Mouse (Mus musculus): ENCODE data around the gene Eif3l. TPM values are rescaled to one million over a fixed set of nuclear protein-coding genes. Genes with fewer than 3 reads are reported as not detected.

Eif3l gene
- total and polyA plus RNA-seq, 3 experiments, result 301 to 442 (median 394) TPM

- Histone ChIP-seq H3K36me3 (ENCODE audit: control insufficient read depth in 1 of 2, insufficient read depth in 2 of 2, low read length in 2 of 2) (peaks cover 0 to 3% of the 10 kb centered on the region in 2 experiments; a peak in 1 of 4 replicates), H3K9me3 (replicated peaks; ENCODE audit: insufficient read depth, low read length) (no peaks in the 10 kb centered on the region), H3K9ac (ENCODE audit: control insufficient read depth, low read depth, low read length, poor library complexity, severe bottlenecking) (no peak overlapping the region), H3K27ac (ENCODE audit: control insufficient read depth, low read depth, low read length) (no peak overlapping the region), H3K4me1 (ENCODE audit: control insufficient read depth in 1 of 2, insufficient read depth in 2 of 2, low read length in 2 of 2) (no peaks in the 10 kb centered on the region), H3K79me2 (ENCODE audit: control insufficient read depth, insufficient read depth, low read length, poor library complexity) (no peaks in the 10 kb centered on the region), H3K27me3 (ENCODE audit: control insufficient read depth in 1 of 2, insufficient read depth in 2 of 2, low read length in 2 of 2) (no peaks in the 10 kb centered on the region), H3K4me3 (ENCODE audit: control insufficient read depth in 1 of 2, insufficient read depth in 1 of 2, low read depth in 2 of 2, low read length in 2 of 2) (no peak overlapping the region)
- TF ChIP-seq TCF12 (IDR thresholded peaks at IDR 0.05; ENCODE audit: low read depth, low read length), result no peak
- no peak for TF ChIP-seq GABPA (IDR thresholded peaks at IDR 0.05; ENCODE audit: low read depth, low read length)
- TF ChIP-seq MYC (IDR thresholded peaks at IDR 0.05; ENCODE audit: low read depth, low read length), result no peak
- TF ChIP-seq UBTF (IDR thresholded peaks at IDR 0.05; ENCODE audit: borderline replicate concordance, insufficient read depth, low read depth, low read length), result no peak
- no peak for TF ChIP-seq MAFK (IDR thresholded peaks at IDR 0.05; ENCODE audit: borderline replicate concordance, low read depth, low read length)
- no peak for DNase-seq (ENCODE audit: low read depth, low spot score)
These were observed 49.4 kb downstream of the Eif3l start for GRCm38 (mm10) chr15:79124331-79124875.

- Histone ChIP-seq H3K27ac (ENCODE audit: control insufficient read depth, low read depth, low read length) (no peak overlapping the region), H3K9ac (ENCODE audit: control insufficient read depth, low read depth, low read length, poor library complexity, severe bottlenecking) (no peak overlapping the region), H3K27me3 (ENCODE audit: control insufficient read depth in 1 of 2, insufficient read depth in 2 of 2, low read length in 2 of 2) (no peaks in the 10 kb centered on the region), H3K9me3 (replicated peaks; ENCODE audit: insufficient read depth, low read length) (no peaks in the 10 kb centered on the region), H3K4me3 (ENCODE audit: control insufficient read depth in 1 of 2, insufficient read depth in 1 of 2, low read depth in 2 of 2, low read length in 2 of 2) (no peak overlapping the region), H3K79me2 (ENCODE audit: control insufficient read depth, insufficient read depth, low read length, poor library complexity) (no peaks in the 10 kb centered on the region), H3K4me1 (ENCODE audit: control insufficient read depth in 1 of 2, insufficient read depth in 2 of 2, low read length in 2 of 2) (no peaks in the 10 kb centered on the region), H3K36me3 (ENCODE audit: control insufficient read depth in 1 of 2, insufficient read depth in 2 of 2, low read length in 2 of 2) (peaks cover 0 to 3% of the 10 kb centered on the region in 2 experiments; a peak in 1 of 4 replicates)
- DNase-seq (ENCODE audit: low read depth, low spot score), result peak; percentile 72
- TF ChIP-seq ZNF384 (IDR thresholded peaks at IDR 0.05; ENCODE audit: low read depth, low read length) (no peak), RCOR1 (IDR thresholded peaks at IDR 0.05; ENCODE audit: low read depth, low read length) (no peak), MAFK (IDR thresholded peaks at IDR 0.05; ENCODE audit: borderline replicate concordance, low read depth, low read length) (no peak), TBP (IDR thresholded peaks at IDR 0.05; ENCODE audit: low read depth, low read length) (no peak), MXI1 (IDR thresholded peaks at IDR 0.05; ENCODE audit: low read depth, low read length) (no peak), UBTF (IDR thresholded peaks at IDR 0.05; ENCODE audit: borderline replicate concordance, insufficient read depth, low read depth, low read length) (no peak), POLR2AphosphoS5 (IDR thresholded peaks at IDR 0.05; ENCODE audit: borderline replicate concordance, low read depth, low read length) (no peak), POLR2A (IDR thresholded peaks at IDR 0.05; ENCODE audit: control insufficient read depth in 1 of 2, insufficient read depth in 1 of 2, low read depth in 1 of 2, low read length in 2 of 2, poor library complexity in 1 of 2) (no peak), TCF12 (IDR thresholded peaks at IDR 0.05; ENCODE audit: low read depth, low read length) (no peak), USF2 (IDR thresholded peaks at IDR 0.05; ENCODE audit: borderline replicate concordance in 1 of 2, insufficient read depth in 1 of 2, low read depth in 1 of 2, low read length in 2 of 2) (no peak), NELFE (IDR thresholded peaks at IDR 0.05; ENCODE audit: low read depth, low read length) (no peak), KAT2A (conservative IDR thresholded peaks at IDR 0.05; ENCODE audit: low read depth, low read length) (no peak), ZC3H11A (IDR thresholded peaks at IDR 0.05; ENCODE audit: low read depth, low read length) (0 out of 2 replicates have a peak, but pooled peaks have one; percentile 15), NRF1 (IDR thresholded peaks at IDR 0.05; ENCODE audit: insufficient read depth, low read depth, low read length, poor library complexity, severe bottlenecking) (no peak), E2F4 (IDR thresholded peaks at IDR 0.05; ENCODE audit: borderline replicate concordance, low read depth, low read length) (no peak), MYB (IDR thresholded peaks at IDR 0.05; ENCODE audit: low read depth, low read length) (no peak), MEF2A (IDR thresholded peaks at IDR 0.05; ENCODE audit: extremely low read depth, insufficient replicate concordance, low read depth, low read length, poor library complexity, severe bottlenecking) (no peak), EP300 (IDR thresholded peaks at IDR 0.05; ENCODE audit: low read depth in 1 of 2, low read length in 2 of 2) (no peak), MAZ (IDR thresholded peaks at IDR 0.05; ENCODE audit: low read depth, low read length) (no peak), ZMIZ1 (IDR thresholded peaks at IDR 0.05; ENCODE audit: low read depth, low read length) (no peak), CHD1 (IDR thresholded peaks at IDR 0.05; ENCODE audit: low read depth, low read length) (no peak), BHLHE40 (IDR thresholded peaks at IDR 0.05; ENCODE audit: borderline replicate concordance, low read depth, low read length) (0 out of 2 replicates have a peak, but pooled peaks have one; percentile 7), MYC (IDR thresholded peaks at IDR 0.05; ENCODE audit: low read depth, low read length) (no peak), ZKSCAN1 (IDR thresholded peaks at IDR 0.05; ENCODE audit: low read depth, low read length) (no peak), CTCF (IDR thresholded peaks at IDR 0.05 in 2 of 3, conservative IDR thresholded peaks at IDR 0.05 in 1 of 3; ENCODE audit: control insufficient read depth in 1 of 3, insufficient read depth in 1 of 3, low read depth in 2 of 3, low read length in 3 of 3, poor library complexity in 1 of 3, severe bottlenecking in 1 of 3) (peak; percentile 60 to 81 (median 64)), JUND (IDR thresholded peaks at IDR 0.05; ENCODE audit: low read depth, low read length) (no peak), RAD21 (IDR thresholded peaks at IDR 0.05; ENCODE audit: low read depth, low read length) (peak; percentile 17)
These were observed 51.4 kb downstream of the Eif3l start for GRCm38 (mm10) chr15:79126217-79126932.
